Mouse (Mus musculus) mouse embryonic stem cell (cell line): Measurements from ENCODE around the gene Ptges2.

ENCODE experiments used
- in situ Hi-C, 2 experiments: fragments of 300-500 bp; cut with MboI; formaldehyde crosslinking; loops; 1 replicate in 1 of 2; 3 replicates in 1 of 2; pipeline ENCODE4 v1.14.3; 2019 to 2020; ENCODE audit warnings: low sequenced_read_pairs in 2 of 2, low pct_unique_long_range_greater_than_20kb in 1 of 2, mixed read lengths in 1 of 2; ENCODE audit not compliant: unreplicated experiment in 1 of 2

Ptges2 gene

DNA sequence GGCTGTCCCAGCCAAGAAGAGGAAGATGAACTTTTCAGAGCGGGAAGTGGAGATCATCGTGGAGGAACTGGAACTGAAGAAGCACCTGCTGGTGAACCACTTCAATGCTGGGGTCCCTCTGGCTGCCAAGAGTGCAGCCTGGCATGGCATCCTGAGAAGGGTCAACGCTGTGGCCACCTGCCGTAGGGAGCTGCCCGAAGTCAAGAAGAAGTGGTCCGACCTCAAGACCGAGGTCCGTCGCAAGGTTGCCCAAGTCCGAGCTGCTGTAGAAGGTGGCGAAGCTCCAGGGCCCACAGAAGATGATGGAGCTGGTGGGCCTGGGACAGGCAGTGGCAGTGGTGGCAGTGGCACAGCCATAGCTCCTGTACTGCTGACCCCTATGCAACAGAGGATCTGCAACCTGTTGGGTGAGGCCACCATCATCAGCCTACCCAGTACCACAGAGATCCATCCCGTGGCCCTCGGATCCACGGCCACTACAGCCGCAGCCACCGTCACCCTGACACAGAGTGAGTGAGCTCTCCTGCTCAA, 56.8 kb downstream of the Ptges2 start:
- in situ Hi-C loops = no loop called here

DNA sequence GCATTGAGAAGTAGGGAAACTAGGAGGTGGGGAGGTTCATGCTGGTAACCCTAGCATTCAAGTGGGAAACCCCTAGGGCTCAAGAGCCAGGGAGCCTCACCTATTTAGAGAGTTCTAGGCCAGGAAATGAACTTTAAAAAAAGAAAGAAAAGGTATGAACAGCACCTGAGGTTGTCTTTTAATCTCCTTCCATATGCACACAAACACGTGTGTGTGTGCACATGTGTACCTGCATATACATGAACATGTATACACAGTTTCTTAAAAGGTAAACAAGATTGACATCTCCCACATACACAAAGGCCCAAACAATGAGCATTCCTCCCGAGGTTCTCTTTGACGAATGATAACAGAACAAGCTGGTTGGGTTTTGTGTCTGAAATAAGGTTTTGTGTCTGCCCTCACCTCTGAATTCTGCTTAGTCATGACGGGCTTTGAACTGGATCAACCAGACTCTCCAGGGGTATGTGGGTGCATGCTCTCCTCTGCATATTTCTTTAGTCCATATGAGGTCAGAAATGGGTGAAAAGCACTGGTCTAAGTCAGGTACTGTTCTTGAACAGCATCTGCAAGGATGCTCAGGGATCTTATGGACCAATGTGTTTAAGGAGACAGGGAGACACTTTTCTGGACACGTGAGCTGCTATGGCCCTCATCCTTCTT, 58.1 kb downstream of the Ptges2 start:
- in situ Hi-C loops = no loop called here

DNA sequence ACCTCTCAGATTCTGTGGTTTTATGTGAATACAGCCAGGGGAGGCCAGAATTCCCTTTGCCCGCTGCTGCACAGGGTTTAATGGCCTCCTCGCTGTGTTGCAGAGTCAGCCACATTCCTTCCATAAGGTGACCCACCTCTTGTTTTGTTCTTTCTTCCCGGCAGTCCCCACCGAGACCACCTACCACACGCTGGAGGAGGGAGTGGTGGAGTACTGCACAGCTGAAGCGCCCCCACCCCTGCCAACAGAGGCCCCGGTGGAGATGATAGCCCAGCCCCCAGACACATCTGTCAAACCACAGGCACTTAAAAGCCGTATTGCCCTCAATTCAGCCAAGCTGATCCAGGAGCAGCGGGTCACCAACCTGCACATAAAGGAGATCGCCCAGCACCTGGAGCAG, 58.9 kb downstream of the Ptges2 start:
- in situ Hi-C loops = no loop called here

DNA sequence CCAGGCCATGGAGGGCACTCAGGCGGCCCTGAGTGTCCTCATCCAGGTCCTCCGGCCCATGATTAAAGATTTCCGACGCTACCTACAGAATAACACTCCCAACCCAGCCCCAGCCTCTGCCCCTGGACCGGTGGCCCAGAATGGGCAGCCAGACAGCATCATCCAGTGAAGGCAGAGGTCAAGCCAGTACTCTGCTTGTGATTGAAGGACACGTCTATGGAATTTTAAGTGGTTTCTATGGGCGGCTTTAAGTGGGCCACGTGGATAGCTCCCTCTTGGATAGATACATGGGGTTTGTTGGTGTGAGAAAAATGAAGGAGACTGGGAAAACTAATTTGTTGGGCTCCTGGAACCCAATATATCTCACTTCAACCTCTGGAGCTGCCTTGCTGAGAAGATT, 59.4 kb downstream of the Ptges2 start:
- in situ Hi-C loops = no loop called here
